Mouse (Mus musculus) granulocyte monocyte progenitor cell, adult 5-6 weeks (primary cell): ENCODE results near the gene Fscn2. TPM values are rescaled to one million over a fixed set of nuclear protein-coding genes. Genes with fewer than 3 reads are reported as not detected.
"Not testable (repeated sequence)": the region's sequence is repeated elsewhere in the genome, so short reads cannot be mapped to it uniquely, and the experiment has no call there.

ENCODE experiments used
- ATAC-seq: replicated peaks from 2 replicates; pipeline ENCODE4 v1.8.0; 2016; ENCODE audit warnings: mild to moderate bottlenecking, moderate TSS enrichment, inconsistent platforms; ENCODE audit not compliant: poor library complexity, severe bottlenecking
- total RNA-seq, 2 experiments: library from RNA; stranded (forward) in 1 of 2; stranded (reverse) in 1 of 2; fragments of 200-712, 200-1000 nt in 1 of 2; fragments of >200 nt in 1 of 2; fragmentation: Nextera tagmentation in 1 of 2; gene quantifications; 2 replicates each; pipeline ENCODE4 v1.2.3; 2014 to 2017

Fscn2 gene
- total RNA-seq, 2 experiments from 2014 or later = not detected

- ATAC-seq = no peak
Observed at GRCm38 (mm10) chr11:120344310-120344920, 16.9 kb upstream of the Fscn2 start.

- no peak for ATAC-seq
Observed at GRCm38 (mm10) chr11:120345067-120345681, 16.2 kb upstream of the Fscn2 start.

DNA sequence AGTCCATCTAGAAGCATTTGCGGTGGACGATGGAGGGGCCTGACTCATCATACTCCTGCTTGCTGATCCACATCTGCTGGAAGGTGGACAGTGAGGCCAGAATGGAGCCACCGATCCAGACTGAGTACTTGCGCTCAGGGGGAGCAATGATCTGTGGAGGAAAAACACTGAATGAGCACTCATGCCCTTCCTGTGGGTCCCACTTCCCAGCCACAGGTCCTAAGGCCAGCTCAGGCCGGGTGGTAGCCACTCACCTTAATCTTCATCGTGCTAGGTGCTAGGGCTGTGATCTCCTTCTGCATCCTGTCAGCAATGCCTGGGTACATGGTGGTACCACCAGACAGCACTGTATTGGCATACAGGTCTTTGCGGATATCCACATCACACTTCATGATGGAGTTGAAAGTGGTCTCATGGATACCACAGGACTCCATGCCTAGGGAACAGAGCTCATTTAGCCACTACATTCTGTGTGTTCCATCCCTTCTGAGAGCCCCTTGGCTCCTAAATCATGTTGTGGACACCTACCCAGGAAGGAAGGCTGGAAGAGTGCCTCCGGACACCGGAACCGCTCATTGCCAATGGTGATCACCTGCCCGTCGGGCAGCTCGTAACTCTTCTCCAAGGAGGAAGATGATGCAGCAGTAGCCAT is 14.8 kb upstream of the Fscn2 start:
- not testable (repeated sequence) for ATAC-seq

DNA sequence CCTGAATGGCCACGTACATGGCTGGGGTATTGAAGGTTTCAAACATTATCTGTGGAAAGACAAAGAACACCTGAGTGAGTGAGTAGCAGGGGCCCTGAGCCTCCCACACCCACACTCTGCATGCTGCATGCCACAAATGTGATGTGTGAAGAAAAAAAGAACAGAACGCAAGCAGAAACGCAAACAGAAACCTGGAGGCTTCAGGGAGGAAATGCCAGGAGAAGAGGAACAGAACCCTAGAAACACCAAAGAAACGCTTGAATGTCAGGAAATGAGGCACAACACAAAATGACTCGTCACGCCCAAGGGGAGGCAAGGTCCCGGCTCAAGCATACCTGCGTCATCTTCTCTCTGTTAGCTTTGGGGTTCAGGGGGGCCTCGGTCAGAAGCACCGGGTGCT is 14.0 kb upstream of the Fscn2 start:
- no peak for ATAC-seq

DNA sequence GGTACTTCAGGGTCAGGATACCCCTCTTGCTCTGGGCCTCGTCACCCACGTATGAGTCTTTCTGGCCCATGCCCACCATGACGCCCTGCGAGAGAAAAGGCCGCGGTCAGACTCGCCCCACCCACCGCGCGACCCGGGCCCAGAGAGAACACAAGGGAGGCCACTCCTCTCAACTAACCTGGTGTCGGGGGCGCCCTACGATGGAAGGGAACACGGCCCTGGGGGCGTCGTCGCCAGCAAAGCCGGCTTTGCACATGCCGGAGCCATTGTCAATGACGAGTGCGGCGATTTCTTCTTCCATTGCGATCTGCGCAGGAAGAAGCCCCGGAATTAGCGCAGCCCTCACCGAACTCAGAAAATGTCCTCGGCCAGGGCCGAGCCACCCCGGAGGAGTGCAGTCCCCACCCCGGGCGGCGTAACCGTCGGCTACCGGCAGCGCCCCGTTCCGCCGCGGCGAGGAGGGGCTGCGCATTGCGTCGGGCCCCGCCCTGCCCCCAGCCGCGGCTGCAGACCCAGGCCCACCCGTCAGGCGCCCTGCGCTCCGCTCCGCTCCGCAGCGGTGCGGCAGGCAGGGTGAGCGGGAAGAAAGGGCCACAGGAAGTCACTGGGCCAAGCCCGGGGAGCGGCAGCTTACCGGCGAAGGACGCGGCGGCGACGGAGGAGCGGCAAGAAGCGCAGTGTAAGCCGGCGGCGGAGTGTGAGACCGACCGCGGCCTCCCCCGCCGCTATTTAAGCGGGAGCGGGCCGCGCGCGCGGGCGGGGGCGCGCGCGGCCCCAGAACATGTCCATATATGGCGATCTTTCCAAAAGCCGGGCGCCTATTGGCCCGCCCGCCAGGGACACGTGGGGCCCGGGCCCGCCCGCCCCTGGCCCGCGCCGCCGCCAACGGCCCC is 13.3 kb upstream of the Fscn2 start, which contains the start of gene Actg1:
Gene Actg1, minus strand, starts transcription at position 752 of the 893 bp plus-strand sequence.
- peak; percentile 36 for ATAC-seq

- no peak for ATAC-seq
Observed at GRCm38 (mm10) chr11:120348684-120349370, 12.5 kb upstream of the Fscn2 start.

GRCm38 (mm10) chr11:120349371-120349985 is 11.9 kb upstream of the Fscn2 start:
- ATAC-seq = no peak

GRCm38 (mm10) chr11:120349986-120350702 is 11.2 kb upstream of the Fscn2 start:
- ATAC-seq = peak; percentile 30

- ATAC-seq = no peak
Observed at GRCm38 (mm10) chr11:120350711-120351110, 10.6 kb upstream of the Fscn2 start.

GRCm38 (mm10) chr11:120351250-120352092 is 9.9 kb upstream of the Fscn2 start:
- ATAC-seq = no peak

DNA sequence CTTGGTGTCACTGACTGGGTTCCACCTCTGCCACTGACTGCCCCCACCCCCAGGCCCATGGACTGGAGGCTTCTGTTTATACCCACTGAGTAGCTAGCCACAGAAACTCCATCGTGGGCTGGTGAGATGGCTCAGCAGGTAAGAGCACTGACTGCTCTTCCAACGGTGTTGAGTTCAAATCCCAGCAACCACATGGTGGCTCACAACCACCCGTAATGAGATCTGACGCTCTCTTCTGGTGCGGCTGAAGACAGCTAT is 9.3 kb upstream of the Fscn2 start:
- ATAC-seq = not testable (repeated sequence)

DNA sequence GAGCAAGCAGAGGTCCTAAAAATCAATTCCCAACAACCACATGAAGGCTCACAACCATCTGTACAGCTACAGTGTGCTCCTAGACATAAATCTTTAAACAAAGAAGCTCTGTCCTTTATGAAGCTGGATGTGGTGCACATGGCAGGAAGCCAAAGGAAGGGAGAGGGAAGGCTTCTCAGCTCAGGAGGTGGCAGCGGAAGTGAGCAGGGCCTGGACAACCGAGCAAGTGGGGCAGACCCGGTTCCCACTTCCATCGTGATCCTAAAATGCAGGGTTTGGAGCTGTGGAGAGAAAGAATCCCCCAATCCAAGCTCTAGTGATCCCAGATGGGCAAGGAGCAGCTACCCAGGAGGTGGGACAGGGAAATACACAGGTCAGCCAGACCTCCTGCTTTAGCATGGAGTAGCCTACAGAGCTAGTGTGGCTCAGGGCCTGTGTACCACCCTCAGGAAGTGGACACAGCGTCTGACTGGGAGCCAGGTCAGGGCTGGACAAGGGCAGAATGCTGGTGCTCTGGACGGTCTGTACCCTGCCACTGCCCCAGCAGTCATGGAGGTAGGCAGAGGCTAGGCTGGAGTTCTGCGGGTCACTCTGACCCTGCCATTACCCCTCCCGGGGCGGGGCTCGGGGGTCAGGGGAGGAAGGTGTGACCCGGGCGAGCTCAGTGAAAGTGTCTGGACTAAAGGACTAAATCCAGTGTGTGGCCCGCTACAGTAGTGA is 8.6 kb upstream of the Fscn2 start:
- ATAC-seq = no peak

DNA sequence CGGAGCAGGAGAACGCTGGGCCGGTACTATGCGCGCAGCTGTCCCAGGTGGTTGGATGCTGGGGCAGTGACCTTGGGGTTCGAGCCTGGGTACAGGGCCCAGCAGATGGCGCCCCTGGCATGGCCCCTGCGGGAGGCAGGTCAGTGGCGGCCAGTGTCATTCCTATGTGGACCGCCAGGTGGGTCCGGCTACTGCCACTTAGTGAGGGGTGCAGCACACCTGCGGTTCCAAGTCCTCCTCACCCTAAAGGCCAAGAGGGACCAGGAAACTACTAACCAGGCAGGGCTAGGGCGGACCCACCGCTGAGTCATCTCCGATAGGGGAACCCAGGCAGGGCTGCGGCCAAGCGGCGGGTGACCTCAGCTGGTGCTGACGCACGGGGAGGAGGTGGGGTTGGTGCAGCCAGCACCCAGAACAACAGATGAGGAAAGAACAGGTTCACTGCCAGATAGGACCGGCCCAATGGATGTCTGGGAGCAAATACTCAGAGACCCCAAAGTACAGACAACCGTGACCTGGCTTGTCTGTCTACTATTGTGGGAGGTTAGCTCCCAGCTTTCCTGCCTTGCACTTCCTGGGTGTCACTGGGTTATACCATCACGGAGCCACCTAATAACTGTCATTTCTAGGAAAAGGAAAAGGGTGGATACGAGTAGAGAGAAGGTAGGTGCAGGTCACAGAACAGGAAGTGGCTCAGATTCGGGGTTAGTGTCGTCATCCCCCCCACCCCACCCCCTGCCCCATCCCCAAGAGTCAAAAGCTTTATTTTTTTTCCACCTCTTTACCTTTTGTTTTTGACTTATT is 7.6 kb upstream of the Fscn2 start:
- ATAC-seq = peak; percentile 74

DNA sequence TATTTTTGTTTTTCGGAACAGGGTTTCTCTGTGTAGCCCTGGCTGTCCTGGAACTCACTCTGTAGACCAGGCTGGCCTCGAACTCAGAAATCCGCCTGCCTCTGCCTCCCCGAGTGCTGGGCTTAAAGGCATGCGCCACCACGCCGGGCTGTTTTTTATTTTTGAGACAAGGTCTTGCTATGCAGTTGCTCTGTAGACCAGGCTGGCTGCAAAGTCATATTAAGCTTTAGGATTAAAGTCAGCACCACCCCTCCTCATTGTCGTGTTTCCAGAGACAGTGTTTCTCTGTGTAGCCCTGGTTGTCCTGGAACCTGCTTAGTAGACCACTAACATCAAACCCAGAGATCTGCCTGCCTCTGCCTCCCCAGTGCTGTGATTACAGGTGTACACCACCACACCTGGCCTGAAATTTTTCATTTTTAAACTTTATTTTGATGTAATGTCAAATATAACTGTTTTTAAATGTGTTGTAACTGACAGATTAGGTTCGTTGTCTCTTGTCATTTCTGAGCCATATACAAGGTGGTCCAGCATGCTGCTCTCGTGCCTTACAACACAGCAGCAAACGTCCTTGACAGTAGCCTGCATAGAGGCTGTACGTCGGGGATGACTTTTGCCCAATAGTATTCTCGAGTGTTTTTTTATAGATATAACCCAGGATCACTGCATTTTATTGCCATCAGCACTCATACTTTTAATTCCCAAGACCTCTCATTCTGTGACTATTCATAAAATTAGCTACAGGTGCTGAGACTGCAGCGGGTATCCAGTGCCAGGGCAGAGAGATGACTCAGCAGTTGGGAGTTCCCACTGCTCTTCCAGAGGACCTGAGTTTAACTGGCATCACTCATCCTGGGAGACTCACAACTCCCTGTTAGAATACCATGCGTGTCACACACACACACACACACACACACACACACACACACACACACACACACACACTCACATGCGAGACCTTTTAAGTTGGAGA is 6.7 kb upstream of the Fscn2 start:
- ATAC-seq = no peak

GRCm38 (mm10) chr11:120355277-120356039 is 5.9 kb upstream of the Fscn2 start:
- no peak for ATAC-seq
